Mouse (Mus musculus) kidney, adult 2 months (tissue): Measurements from ENCODE around the gene Galntl6.

Source experiments
- CTCF ChIP-seq: fragments of 200-500 bp; conservative IDR thresholded peaks from 2 replicates; pipeline ENCODE4 v1.5.1; 2011; ENCODE audit warnings: low read depth, mild to moderate bottlenecking, control low read depth, low read length, moderate library complexity, mixed read lengths; ENCODE audit not compliant: insufficient read depth, insufficient read length
- POLR2A ChIP-seq: fragments of 200-500 bp; IDR thresholded peaks from one replicate; pipeline ENCODE4 v1.6.1; 2011; ENCODE audit warnings: low read depth, low read length, control low read depth

DNA sequence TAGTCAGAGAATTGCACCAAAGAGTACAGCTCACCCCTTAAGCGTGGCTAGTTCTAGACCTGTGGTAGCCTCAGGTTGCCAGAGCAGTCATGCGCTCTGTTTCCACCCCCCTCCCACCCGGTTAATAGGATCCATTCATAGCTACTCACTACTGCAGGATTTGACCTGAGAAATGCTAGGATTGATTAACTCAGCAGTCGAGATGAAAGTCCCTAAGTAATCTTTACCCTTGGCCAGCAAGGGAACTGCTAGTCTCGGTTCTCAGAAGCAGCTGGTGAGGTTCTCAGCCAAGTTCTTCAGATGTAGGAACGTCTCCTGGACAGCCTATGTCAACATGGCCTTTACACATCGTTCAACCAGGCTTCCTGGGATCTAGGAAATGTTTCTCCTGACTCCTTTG lies 1135.7 kb downstream of the Galntl6 start:
- no peak for TF ChIP-seq POLR2A
- no peak for TF ChIP-seq CTCF
